Mouse (Mus musculus) intestine, embryonic 14.5 days (tissue): ENCODE measurements around the gene Pbx4. TPM values are rescaled to one million over a fixed set of nuclear protein-coding genes. Genes with fewer than 3 reads are reported as not detected.

Source experiments
- ATAC-seq: fragments of 200-750 bp; cut with Nextera tagmentation; replicated peaks from 2 replicates; pipeline ENCODE4 v1.8.0; 2017; ENCODE audit warnings: low read depth, moderate number of reproducible peaks, moderate TSS enrichment, moderate library complexity; ENCODE audit not compliant: low FRiP score, low TSS enrichment
- DNase-seq: peaks from one replicate; pipeline ENCODE4 v3.0.0-alpha.2; 2018; ENCODE audit warnings: low spot score
- H3K27ac ChIP-seq: fragments of 300-500 bp; sonication (generic); 2 replicates; pipeline ENCODE4 v1.5.1; 2014; ENCODE audit warnings: low read depth, mild to moderate bottlenecking, control low read depth
- H3K27me3 ChIP-seq: fragments of 300-500 bp; sonication (generic); replicated peaks from 2 replicates; pipeline ENCODE4 v1.6.1; 2014; ENCODE audit warnings: low read length, control low read depth; ENCODE audit not compliant: control insufficient read depth, insufficient read depth
- H3K36me3 ChIP-seq: fragments of 300-500 bp; sonication (generic); 2 replicates; pipeline ENCODE4 v1.6.1; 2014; ENCODE audit warnings: low read length, control low read depth; ENCODE audit not compliant: control insufficient read depth, insufficient read depth
- H3K4me1 ChIP-seq: fragments of 300-500 bp; sonication (generic); replicated peaks from 2 replicates; pipeline ENCODE4 v1.6.1; 2014; ENCODE audit warnings: low read length, control low read depth, mixed read lengths; ENCODE audit not compliant: control insufficient read depth, insufficient read depth
- H3K4me2 ChIP-seq: fragments of 300-500 bp; sonication (generic); 2 replicates; pipeline ENCODE4 v1.6.1; 2014; ENCODE audit warnings: low read length
- H3K4me3 ChIP-seq: fragments of 300-500 bp; sonication (generic); 2 replicates; pipeline ENCODE4 v1.5.1; 2014; ENCODE audit warnings: low read depth, low read length, control low read depth, mixed read lengths
- H3K9ac ChIP-seq: fragments of 300-500 bp; sonication (generic); 2 replicates; pipeline ENCODE4 v1.6.1; 2014; ENCODE audit warnings: mild to moderate bottlenecking, low read length
- H3K9me3 ChIP-seq: fragments of 300-500 bp; sonication (generic); 2 replicates; pipeline ENCODE4 v1.6.1; 2016; ENCODE audit warnings: low read length, control low read depth; ENCODE audit not compliant: control insufficient read depth
- WGBS: fragments of 180-500 bp; shearing (Covaris S2); extraction: QIAGEN DNeasy Blood & Tissue Kit; methylation state at CpG from one replicate; pipeline ENCODE4 v1.1.7; 2014; 5-methylcytosine and 5-hydroxymethylcytosine counted together
- polyA plus RNA-seq: library from polyadenylated mRNA; unstranded; fragments of >200 nt; fragmentation: Nextera tagmentation; extraction: Ambion mirVana; gene quantifications from 2 replicates; pipeline ENCODE4 v1.2.1, GENCODE M21; 2014

Gene Pbx4
- polyA plus RNA-seq, 1 experiment from 2014 or later: 5.7 TPM

GRCm38 (mm10) chr8:69881261-69881865 is 49.1 kb downstream of the Pbx4 start:
- H3K4me2 ChIP-seq: peak overlapping the region; percentile 53
- peaks cover 4% of the 10 kb centered on the region; the same call in 1 of the 2 replicates for H3K4me1 ChIP-seq
- DNase-seq (no peak), ATAC-seq (peak; percentile 2; the same call in 1 of the 2 replicates)
- H3K9me3 ChIP-seq: no peaks in the 10 kb centered on the region; the same call in 1 of the 2 replicates
- no peak overlapping the region for H3K27ac ChIP-seq
- H3K9ac ChIP-seq: peak overlapping the region; percentile 11; the same call in 1 of the 2 replicates
- WGBS: 23% methylated on average over 73 of the region's 79 CpGs
- H3K36me3 ChIP-seq: no peaks in the 10 kb centered on the region
- peak overlapping the region; percentile 41 for H3K4me3 ChIP-seq
- H3K27me3 ChIP-seq: peaks cover 87% of the 10 kb centered on the region

- Histone ChIP-seq H3K9ac (peak overlapping the region; percentile 11; the same call in 1 of the 2 replicates), H3K9me3 (no peaks in the 10 kb centered on the region; the same call in 1 of the 2 replicates), H3K27ac (no peak overlapping the region), H3K4me1 (peaks cover 4% of the 10 kb centered on the region; the same call in 1 of the 2 replicates), H3K4me2 (peak overlapping the region; percentile 53), H3K4me3 (peak overlapping the region; percentile 41), H3K27me3 (peaks cover 93% of the 10 kb centered on the region), H3K36me3 (no peaks in the 10 kb centered on the region)
- ATAC-seq (peak; percentile 40; the same call in 1 of the 2 replicates), DNase-seq (no peak)
- whole genome bisulfite sequencing: 6% methylated on average over 103 of the region's 103 CpGs
Observed at GRCm38 (mm10) chr8:69882021-69882756, 49.9 kb downstream of the Pbx4 start.

DNA sequence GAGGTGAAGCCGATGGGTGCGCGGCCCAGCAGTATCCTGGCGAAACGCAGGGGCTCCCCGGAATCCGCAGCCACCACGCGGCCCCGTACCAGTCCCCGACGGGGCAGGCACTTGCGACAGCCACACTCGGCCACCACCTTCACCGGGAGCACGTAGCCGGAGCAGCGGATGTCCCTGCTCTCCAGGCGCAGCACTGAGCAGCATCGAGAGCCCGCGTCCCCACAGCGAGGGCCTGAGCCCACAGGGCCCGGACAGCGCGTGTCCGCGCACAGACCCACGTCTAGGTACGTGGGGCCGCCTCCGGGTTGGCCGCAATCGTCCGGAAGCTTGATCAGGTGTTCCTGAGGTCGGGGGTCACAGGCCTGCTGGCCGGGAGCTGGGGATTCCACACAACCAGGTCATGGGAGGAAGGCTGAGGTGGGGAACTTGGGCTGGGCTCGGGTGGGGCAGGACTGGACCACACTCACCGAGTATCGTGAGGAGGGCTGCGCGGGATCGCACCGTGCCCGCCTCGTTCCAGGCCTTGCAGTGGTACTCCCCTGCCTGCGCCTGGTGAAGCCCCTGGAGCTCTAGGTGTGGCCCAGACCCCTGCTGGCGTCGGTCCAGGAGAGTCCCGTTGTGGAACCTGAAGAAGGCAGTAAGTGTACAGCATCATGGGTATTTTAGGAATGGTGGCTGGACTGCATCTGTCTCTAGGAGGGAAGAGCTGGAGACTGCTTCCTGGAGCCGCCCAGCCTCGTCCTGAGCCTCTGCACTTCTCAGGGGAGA is 50.7 kb downstream of the Pbx4 start:
- H3K4me2 ChIP-seq: peak overlapping the region; percentile 53
- H3K4me3 ChIP-seq: peak overlapping the region; percentile 41
- H3K4me1 ChIP-seq: peaks cover 11% of the 10 kb centered on the region
- H3K27me3 ChIP-seq: peaks cover 97% of the 10 kb centered on the region
- H3K9me3 ChIP-seq: no peaks in the 10 kb centered on the region; the same call in 1 of the 2 replicates
- no peak overlapping the region for H3K9ac ChIP-seq
- ATAC-seq (no peak), DNase-seq (no peak)
- WGBS: 15% methylated on average over 52 of the region's 52 CpGs
- H3K36me3 ChIP-seq: no peaks in the 10 kb centered on the region
- H3K27ac ChIP-seq: no peak overlapping the region

DNA sequence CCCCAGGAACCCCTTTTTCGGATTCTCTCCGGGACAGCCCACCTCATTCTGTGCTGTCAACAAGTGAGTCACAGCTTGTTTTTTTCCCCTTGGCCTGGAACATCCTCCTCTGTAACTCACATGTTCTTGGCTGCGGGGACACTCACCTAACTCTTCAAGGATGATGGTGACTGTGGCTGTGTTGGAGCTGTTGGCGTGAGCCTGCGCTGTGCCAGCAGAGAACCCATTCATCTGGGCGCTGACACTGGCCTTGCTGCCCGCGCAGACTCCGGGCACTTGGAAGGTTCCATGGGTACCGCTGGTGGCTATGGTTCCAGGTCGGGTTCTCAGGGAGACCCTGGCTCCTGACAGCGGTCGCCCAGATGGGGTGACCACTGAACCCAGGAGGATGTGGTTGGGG is 51.9 kb downstream of the Pbx4 start:
- no peak overlapping the region for H3K27ac ChIP-seq
- no peak for DNase-seq
- H3K9me3 ChIP-seq: no peaks in the 10 kb centered on the region; the same call in 1 of the 2 replicates
- 64% methylated on average over 13 of the region's 13 CpGs for WGBS
- no peak overlapping the region for H3K4me3 ChIP-seq
- peaks cover 20% of the 10 kb centered on the region for H3K4me1 ChIP-seq
- ATAC-seq: no peak
- H3K9ac ChIP-seq: no peak overlapping the region
- H3K36me3 ChIP-seq: no peaks in the 10 kb centered on the region
- H3K4me2 ChIP-seq: no peak overlapping the region
- peaks cover 100% of the 10 kb centered on the region for H3K27me3 ChIP-seq

DNA sequence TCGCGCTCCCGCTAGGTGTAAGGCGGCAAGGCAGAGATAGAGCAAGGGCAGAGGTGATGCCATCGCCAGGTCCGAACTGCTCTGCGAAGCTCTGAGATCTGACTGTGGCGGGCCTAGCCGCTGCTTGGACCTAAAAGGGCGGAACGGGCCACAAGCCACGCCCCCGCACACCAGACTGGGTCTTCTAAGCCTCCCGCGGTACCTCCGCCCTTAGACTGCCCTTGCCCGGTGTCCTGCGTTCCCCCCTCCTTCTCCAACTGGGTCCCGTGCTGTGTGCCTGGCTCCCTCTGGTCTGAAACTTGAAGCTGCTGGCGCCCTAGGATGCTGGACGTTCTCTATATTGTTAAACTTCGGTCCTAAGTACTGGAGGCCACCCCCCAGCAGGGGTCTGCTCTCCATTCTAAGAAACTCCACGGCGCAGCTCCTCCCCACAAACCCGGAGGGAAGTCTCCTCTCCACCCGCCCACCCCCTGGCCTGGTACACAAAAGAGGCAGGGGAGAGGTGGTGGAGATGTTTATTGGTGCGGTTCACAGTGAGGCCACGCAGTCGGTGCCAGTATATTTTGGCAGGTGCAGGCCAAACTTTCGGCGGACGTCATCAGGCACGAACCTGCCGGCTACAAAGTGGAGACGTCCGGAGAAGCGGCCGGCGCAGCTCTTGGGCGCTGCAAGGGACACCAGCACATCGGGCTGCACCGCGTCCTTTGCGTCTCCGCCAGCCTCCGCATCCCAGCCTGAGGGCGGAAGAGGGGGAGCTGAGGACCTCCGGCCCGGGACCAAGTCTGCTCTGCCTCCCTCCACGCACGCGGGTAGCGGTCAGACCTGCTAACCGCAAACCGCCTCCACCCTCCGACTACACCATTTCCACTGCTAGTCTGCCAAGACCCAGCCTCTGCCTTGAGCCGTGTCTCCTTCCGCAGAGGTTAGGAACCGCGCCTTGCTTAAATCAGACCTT is 55.3 kb downstream of the Pbx4 start, which contains the start of gene Cilp2:
TSS of gene Cilp2 (minus strand) at position 399 of the 955 bp plus-strand sequence.
- Histone ChIP-seq H3K9ac (no peak within 1 kb of the TSS), H3K27ac (no peak within 1 kb of the TSS), H3K9me3 (no peaks in the 10 kb centered on the region), H3K4me1 (peaks cover 20% of the 10 kb centered on the region), H3K4me2 (peak within 1 kb of the TSS; percentile 41), H3K36me3 (0 out of 2 replicates have a peak, but pooled peaks cover 2% of the 10 kb centered on the region), H3K4me3 (peak within 1 kb of the TSS; percentile 23), H3K27me3 (peaks cover 84% of the 10 kb centered on the region)
- DNase-seq (peak; percentile 76), ATAC-seq (no peak)
- WGBS: 1% methylated on average over 58 of the region's 60 CpGs

DNA sequence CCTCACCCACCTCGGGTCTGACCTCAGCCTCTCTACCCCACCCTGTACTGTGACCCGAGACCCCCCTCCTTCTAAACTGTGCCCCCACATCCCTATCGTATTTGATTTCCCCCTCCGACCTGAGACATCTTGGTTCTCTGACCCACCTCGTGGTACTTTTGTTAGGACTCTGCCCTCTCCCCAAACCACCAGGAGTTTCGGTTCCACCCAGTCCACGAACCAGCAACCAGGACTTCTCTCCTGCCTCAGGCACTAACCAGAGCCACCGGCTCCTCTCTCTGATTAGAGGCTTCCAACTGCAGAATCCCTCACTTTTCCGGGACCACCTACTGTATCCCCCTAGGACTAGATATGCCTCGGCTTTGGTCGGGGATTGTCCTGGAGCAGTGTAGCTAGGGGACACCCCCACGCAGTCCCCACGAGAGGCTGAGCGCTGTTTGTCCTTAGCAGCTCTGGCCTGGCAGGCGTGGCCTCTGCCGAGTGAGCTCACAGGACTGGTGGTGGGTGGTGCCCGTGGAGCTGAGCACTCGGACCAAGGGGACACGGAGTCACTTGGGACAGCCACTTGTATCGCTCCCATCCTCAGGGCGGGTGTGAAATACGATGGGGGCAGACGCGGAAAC is 56.1 kb downstream of the Pbx4 start:
- no peak overlapping the region for H3K27ac ChIP-seq
- H3K4me2 ChIP-seq: peak overlapping the region; percentile 41
- peaks cover 4% of the 10 kb centered on the region for H3K36me3 ChIP-seq
- H3K4me1 ChIP-seq: peaks cover 20% of the 10 kb centered on the region
- H3K9me3 ChIP-seq: no peaks in the 10 kb centered on the region
- ATAC-seq (no peak), DNase-seq (no peak)
- peaks cover 76% of the 10 kb centered on the region for H3K27me3 ChIP-seq
- H3K9ac ChIP-seq: no peak overlapping the region
- WGBS: 8% methylated on average over 24 of the region's 24 CpGs
- peak overlapping the region; percentile 22 for H3K4me3 ChIP-seq

DNA sequence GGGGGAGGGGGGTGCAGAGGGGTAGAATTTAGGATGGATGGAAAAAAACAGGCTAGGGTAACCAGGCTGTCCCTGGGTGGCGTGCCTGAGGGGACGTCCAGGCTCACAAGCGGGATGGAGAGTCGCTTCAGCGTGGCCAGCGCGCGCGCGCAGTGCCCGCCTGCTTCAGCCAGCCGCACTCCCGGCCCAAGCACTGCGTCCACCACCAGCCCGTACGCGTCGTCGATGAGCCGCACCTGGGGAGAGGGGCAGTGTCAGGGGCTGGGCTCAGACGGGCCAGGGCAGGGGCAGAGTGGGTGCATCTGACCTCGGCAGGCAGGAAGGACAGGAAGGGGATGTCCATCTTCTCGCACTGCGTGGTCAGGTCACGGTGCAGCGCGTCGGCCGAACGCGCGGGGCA is 56.6 kb downstream of the Pbx4 start:
- Histone ChIP-seq H3K4me3 (peak overlapping the region; percentile 22), H3K4me1 (peaks cover 20% of the 10 kb centered on the region), H3K9me3 (no peaks in the 10 kb centered on the region), H3K27ac (no peak overlapping the region), H3K36me3 (peaks cover 9% of the 10 kb centered on the region), H3K4me2 (peak overlapping the region; percentile 41), H3K9ac (no peak overlapping the region), H3K27me3 (peaks cover 71% of the 10 kb centered on the region)
- WGBS: 4% methylated on average over 24 of the region's 32 CpGs
- ATAC-seq (0 out of 2 replicates have a peak, but pooled peaks have one; percentile 5), DNase-seq (no peak)
